Mouse (Mus musculus): ENCODE measurements around the gene Ube2l6.
"Not testable (repeated sequence)": the region's sequence is repeated elsewhere in the genome, so short reads cannot be mapped to it uniquely, and the experiment has no call there.

The Ube2l6 gene

DNA sequence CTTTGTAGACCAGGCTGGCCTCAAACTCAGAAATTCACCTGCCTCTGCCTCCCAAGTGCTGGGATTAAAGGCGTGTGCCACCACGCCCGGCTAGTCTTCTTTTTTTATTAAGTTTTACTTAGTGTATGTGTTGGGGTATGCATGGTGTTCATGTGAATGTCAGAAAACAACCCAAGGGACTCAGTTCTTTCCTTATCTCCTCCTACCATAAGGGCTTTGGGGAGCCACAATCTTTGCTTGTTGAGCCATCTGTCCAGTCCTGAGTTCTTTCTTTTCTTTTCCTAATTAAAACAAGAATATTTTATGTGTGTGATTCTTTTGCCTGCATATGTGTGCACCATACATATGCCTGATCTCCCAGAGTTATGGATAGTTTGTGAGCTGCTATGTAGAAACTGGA lies 5.5 kb upstream of the Ube2l6 start:
- DNase-seq (ENCODE audit: low spot score) = peak; percentile 42

DNA sequence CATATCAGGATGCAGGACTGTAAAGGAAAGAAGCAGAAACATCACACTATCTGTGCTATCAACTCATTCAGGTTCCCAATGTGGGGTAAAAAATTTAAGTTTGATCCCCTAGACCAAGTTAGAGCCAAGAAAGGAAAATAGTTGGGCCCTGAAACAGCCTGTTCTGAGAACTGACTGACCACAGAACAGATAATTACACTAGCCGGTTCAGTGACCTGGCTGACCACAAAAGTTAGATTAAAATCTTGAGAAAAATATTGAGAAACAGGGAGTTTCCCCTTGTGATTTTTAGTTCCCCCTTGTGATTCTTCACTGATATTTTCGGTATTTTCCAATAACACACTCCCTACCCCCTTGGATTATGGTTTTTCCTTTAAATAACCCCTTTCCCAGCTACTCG lies 4.8 kb upstream of the Ube2l6 start:
- DNase-seq (ENCODE audit: low spot score) = no peak

DNA sequence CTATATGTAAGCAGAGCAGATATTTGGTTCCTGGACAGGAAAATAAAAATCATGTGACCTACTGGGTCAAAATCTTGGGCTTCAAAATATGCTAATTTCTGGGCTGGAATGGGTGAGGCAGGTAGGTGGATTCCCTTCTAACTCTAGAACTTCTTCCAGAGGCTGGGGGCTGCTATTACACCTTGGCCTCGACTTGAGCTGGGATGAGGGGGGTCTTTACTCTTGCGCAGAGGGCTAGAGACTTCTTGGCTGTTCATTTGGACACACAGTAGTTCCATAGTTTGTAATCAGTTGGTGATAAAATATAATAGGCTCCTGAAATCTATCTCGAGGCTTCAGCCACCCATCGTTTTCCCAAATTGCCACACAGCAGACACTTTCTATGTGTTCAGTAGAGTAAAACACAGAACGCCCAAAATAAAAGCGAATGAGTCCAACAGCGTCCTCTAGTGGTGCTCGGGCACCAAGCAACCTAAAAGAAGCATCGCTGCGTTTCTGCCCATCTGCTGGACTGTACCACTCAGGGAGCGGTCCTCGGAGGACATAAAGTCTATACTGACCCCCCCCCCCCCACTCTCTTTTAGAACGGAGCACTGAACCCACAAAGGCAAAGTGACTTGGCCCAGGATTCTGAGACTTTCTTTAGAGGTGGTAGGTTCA lies 665 bp upstream of the Ube2l6 start:
- DNase-seq (ENCODE audit: low spot score) = peak; percentile 90

DNA sequence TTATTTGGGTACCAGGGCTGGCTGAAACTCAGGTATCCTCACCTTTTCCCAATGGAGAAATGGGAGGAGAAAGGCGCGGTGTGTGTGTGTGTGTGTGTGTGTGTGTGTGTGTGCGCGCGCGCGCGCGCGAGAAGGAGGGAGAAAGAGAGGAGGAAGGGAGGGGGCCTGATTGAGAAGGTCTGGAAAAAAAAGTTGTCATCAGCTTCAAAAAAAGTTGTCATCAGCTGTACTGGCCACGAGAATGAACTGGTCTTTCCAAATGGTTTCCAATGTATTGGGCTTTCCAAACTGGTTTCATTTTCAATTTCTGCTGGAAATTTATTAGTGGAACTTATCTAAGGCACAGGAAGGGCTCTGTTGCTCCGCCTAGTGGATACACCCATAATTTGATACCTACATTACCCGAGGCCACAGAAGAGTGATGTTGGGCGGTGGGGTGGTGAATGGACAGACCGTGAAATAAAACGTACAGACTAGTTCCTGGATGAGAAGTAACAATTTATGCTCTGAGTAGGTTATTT lies 473 bp downstream of the Ube2l6 start:
- DNase-seq (ENCODE audit: low spot score) = peak; percentile 87

DNA sequence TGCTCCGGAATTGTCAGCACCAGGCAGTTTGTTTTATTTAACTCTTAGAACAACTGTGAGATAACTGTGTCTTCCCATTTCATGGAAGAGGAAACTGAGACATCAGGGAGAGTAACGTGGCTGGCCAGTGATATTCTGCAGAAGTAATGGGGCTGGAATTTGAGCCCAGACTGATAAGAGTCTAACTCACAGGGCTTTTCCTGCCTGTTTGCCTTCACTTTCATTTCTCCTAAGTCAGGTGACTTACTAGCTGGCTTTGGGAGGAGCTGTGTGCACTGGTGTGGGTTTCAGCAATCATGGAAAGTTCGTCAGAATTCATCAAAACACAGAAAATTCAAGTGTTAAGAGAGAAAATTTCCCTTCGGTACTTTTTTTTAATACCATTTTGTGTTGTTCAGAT lies 1.7 kb downstream of the Ube2l6 start:
- DNase-seq (ENCODE audit: low spot score) = peak; percentile 59

DNA sequence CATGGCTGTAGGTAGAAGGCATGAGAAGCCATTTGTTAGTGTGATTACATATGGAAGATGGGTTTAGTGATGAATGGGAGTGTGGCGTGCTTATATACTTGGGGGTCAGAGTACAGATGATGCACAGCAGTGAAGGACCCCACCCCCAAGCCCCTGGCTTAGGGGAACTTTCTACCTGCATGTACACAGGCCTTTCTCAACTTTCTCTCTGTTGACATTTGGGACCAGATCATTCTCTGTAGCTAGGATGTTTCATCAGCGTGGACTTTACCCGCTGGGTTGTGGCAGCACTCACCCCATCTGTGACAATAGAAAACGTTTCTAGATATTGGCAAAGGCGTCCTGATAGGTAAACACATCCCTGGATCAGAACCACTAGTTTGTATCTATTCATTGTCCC lies 2.6 kb downstream of the Ube2l6 start:
- not testable (repeated sequence) for DNase-seq (ENCODE audit: low spot score)

DNA sequence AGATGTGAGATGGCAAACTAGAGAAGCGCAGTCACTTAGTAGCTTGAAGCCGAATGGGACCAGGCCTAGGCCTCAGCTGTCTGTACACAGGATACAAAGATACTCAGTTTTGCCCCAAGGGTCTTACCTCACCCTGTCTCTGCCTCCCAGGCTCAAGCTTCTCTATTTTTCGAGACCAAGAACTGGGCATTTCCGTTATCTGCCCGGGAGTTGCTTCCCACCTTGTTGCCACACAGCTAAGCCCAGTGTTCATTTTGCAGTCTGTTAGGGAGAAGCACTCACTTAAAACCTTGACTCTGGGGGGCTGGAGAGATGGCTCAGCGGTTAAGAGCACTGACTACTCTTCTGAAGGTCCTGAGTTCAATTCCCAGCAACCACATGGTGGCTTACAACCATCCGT lies 5.3 kb downstream of the Ube2l6 start:
- DNase-seq (ENCODE audit: low spot score) = no peak

DNA sequence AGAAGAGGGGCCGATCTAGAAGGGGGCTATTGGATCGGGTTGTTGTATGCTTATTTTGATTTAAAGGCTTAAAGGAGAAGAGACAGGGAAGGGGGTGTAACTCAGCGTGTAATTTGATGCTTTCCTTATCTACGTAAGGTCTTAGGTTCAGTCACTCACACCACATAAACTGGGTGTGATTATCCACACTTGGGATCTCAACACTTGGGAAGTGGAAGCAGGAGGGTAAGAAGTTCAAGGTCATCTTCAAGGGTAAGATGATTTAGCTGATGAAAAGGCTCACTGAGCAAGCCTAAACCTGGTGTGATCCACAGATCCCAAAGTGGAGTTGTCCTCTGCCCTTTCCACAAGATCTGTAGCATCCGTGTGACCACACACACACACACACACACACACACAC lies 7.9 kb downstream of the Ube2l6 start:
- no peak for DNase-seq (ENCODE audit: low spot score)

DNA sequence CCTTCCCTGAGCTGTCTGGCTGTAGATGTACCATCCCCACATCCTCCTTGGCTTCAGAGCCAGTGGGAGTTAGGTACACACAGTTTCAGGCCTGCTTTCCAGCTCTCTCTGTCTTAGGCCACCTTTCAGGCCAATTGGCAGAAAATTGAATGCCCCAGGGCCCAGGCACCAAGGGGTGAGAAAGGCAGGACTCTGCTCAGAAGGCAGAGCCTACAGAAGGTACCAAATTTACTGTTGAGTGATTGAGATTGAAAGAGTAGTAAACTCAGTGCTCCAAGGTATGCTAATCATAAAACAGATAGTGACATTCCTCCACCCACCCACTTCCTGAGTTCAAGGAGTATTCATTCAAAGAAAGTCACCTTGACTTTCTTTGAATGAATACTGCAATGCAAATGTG lies 10.7 kb downstream of the Ube2l6 start:
- DNase-seq (ENCODE audit: low spot score) = no peak

DNA sequence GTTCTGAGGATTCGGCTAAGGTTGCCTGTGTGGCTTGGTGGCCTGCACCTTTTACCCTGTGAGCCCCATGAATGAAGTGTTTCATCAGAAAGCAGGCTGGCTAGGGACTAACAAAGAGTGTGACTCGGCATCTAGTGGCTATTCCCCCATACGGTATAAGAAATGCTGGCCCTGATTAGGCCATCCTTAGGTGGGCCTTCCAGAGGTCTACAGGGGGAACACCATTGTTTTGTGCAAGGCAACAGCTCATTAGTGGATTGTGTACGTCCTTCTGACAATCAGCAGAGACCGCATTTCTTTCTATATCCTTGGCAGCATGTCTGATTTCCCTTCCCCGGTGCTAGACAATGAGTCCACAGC lies 11.9 kb downstream of the Ube2l6 start:
- DNase-seq (ENCODE audit: low spot score) = no peak

DNA sequence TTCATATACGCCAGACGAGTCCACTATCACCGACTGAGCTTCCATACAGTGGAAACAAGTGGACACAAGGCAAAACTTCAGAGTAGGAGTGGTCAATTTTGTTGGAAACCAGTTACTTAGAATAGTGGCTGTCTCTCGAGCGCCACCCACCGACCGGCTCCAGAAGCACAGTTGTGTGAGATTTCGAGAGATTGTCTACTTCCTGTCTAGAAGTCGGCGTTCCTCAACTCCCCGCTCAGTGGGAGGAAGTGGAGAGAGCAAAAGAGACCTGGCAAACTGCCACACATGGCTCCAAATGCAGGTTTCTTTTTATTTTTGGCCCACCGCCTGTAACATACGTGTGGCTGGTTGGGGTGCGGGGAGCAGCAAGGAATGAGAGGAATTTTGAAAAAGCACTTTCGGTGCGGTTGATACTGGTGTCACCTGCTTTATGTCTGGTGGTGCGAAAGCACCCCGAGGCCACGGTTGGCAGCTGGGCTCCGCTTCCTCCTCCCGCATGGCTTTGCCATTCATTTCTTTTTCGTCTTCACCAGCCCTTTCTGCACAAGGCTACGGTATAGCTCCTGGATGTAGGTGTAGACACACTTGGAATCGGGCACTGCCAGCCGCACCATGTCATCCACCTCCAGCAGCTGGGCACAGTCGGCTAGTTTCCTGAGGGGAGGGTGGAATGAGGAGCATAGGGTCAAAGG lies 12.4 kb downstream of the Ube2l6 start:
- DNase-seq (ENCODE audit: low spot score) = peak; percentile 75

DNA sequence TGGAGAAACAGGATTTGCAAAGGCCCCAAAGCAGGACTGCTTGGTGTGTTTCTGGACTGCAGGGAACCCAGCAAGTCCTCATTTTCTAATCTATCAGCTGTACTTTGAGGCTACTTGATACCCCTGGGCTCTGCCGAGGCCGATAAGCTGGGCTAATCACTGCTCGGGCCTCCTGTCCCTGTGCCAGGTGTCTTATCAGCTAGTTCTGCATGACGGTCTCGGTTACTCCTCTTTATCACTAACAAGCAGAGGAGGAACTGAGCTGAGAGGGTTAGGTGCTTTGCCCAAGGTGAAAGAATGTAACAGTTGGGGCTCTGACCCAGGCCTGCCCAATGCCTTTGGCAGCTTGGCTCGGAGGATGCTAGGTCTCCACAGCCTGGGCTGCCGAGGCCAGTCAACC lies 13.3 kb downstream of the Ube2l6 start:
- peak; percentile 92 for DNase-seq (ENCODE audit: low spot score)

DNA sequence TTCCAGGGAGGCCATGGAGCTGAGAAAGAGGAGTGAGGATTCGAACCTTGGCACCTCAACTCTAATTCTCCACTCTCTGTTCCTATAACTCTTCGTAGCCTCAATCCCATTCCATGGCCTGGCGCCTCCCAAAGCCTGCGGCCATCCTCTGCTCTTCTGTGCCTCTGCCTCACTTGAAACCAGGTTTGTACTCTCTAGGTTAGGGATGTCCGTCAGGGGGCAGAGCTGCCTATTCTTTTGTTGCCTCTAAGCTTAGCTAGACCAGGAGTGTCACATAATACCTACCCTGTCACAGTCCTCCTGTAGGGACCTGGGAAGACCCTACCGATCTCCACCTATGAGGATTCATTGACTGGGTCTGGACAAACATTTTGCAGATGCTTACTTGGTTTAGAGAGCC lies 14.0 kb downstream of the Ube2l6 start:
- peak; percentile 30 for DNase-seq (ENCODE audit: low spot score)

DNA sequence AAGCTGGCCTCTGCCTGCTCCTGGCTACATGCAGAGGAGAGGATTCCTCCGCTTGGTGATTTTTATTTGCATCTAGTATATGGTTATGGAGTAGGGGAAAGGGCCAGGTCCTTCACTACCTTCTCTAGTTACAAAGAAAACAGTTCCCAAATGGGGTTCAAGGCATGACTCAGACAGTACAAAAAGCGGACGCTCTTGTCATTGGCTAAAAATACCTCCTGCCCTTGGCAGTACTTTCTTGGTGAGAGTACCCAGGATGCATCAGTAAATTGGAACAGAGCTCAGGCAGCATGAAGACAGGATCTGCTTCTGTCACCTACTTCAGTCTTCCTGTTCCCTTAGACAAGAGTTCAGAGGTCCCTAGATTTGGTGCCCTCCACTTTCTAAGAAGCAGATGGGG lies 21.2 kb downstream of the Ube2l6 start:
- no peak for DNase-seq (ENCODE audit: low spot score)

DNA sequence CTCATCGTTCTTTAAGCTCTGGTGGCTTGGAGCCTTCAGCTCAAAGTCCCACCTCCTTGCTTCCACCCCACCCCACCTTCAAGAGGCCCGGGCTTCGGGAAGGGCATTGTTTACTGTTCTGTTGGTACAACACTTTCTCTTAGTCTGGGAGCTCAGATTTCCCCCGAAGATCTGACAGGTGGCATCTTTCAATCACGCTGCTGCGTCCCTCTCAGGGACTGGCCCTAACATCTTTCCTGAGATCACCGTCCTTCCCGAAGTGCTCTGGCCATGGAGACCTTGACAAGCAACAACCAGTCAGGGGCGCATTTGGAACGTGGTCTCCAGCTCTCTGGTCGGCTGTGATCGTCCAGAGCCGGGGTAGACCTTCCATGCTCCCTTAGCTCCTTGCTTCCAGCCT lies 23.9 kb downstream of the Ube2l6 start, which contains the start of gene Smtnl1:
Gene Smtnl1, minus strand, starts transcription at position 101 of the 400 bp plus-strand sequence.
- no peak for DNase-seq (ENCODE audit: low spot score)

DNA sequence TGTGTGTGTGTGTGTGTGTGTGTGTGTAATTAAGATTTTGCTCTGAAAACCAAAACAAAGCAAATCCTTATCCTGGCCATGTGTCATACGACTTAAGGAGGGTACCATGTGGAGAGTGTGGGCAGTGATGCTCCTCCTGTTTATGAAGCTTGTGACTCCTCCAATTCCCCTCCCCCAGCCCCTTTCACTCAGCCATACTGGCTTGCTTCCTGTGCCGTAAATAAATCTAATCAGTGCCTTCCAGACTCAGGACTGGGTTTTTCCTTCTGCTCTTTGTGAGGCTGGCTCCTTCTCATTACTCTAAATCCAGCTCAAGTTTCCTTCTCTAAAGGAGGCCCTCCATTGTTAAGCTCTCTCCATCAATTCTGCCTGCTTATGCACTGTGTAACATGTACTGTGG lies 24.6 kb downstream of the Ube2l6 start:
- no peak for DNase-seq (ENCODE audit: low spot score)

DNA sequence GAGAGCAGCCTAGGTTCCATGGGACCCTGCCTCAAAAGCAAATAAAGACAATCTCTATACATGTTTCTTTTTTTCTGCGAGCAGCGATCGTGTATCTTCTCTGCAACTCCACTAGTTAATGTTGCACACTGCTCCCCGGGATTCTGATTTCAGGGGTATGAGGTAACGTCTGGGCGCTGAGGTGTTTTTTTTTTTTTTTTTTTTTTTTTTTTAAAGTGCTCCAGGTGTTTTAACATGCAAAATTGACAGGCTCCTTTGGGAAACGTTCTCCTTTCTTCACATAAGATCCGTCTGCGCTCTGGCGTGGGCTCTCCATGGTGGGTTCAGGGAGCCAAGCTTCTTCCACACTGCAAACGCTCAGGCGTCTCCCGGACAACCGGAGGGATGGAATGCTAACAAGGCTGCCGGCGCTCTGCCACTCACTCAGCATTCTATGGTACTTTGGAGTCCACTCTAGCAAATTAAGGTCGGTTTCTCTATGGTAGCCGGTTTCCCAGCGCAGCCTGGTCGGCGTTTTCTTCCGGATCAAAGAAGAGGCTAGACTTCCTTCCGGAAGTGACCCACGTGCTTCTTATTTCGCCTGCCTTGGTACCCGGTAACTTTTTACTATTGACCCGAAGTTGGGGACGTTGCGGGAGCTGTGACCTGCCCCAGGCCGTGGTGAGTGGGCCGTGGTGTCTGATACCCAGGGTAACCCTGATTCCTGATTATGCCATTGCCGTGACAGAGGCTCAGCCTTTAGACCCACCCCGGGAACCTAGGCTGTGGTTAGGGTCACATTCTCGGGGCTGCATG lies 28.1 kb downstream of the Ube2l6 start, which contains the start of gene Timm10:
Gene Timm10, plus strand, starts transcription at position 510 of the 795 bp plus-strand sequence.
- peak; percentile 90 for DNase-seq (ENCODE audit: low spot score)

DNA sequence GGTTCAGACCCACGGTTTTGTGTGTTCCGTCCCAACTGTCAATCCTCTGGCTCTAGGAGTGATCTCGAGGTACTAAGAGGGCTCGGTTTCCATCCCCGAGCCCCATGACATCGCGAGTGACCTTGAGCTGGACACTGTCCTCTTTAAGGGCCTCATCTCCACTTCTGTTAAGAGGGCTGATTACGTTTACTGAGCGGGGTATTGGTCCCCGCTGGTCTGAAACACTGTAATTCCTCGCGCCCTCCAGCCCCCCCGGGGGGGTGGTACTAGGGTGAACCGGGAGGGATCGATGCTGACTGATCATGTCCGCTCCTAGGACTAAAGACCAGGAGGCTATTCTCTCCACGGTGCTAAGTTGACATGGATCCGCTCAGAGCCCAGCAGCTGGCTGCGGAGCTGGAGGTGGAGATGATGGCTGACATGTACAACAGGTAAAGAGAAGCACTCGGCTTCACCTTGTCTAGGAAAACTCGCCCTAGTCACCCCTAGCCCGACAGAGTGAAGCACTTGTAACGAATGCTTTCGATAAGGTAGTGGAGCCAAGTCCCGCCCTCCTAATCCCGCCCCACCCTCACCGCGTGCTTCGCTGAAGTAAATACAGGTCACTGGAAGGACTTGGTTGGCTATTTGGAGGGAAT lies 28.8 kb downstream of the Ube2l6 start:
- peak; percentile 79 for DNase-seq (ENCODE audit: low spot score)

DNA sequence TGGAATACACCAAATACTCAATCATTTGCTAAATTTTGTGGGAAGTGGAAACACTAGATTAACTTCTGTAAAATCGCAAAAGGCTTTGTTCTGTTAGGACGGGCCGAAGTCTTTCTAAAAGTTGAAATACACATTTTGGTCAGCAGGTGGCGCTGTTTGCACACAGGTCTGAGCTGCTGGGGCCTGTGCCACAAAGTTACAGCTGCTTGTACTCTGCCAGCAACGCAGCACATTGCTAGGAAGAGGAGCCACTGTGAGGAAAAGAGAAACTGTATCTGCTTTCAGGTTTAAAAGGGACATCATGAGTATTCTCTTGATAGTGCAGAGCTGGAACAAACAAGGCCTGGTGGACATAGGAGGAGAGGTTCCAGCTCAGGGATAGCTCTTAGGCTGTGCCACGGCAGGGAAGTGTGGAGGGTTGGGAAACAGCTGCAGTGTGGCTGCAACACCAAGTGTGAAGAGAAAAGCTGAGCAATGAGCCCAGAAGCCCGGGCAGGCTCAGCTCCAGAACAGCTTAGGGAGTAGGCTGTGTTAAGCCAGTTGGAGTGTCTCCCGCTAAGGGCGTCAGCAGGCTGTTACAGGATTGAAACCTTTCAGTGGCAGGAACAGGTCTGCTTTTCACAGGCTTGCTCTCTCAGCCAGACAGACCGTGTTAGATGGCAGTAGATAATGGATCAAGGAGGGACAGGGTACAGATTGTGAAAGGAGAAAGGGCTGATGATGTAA lies 33.2 kb downstream of the Ube2l6 start:
- DNase-seq (ENCODE audit: low spot score) = peak; percentile 89

DNA sequence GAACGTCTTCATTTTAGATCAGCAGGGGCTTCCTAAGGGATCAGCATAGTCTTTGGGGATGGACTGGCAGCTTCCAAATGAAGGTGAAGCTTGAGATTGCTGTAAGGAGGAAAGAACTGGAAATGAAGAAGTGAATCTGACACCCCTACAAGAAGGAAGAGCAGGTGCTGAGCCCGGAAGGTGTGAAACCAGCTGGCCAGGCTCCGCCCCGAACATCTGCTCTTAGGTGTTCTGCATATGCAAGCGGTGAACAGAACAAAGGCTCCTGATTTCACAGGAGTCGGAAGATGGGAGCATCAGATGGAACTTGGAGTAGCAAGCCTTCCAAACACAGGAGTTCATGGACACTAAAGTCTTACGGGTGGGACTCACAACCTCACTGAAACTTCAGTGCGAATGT lies 38.5 kb downstream of the Ube2l6 start:
- DNase-seq (ENCODE audit: low spot score) = no peak

DNA sequence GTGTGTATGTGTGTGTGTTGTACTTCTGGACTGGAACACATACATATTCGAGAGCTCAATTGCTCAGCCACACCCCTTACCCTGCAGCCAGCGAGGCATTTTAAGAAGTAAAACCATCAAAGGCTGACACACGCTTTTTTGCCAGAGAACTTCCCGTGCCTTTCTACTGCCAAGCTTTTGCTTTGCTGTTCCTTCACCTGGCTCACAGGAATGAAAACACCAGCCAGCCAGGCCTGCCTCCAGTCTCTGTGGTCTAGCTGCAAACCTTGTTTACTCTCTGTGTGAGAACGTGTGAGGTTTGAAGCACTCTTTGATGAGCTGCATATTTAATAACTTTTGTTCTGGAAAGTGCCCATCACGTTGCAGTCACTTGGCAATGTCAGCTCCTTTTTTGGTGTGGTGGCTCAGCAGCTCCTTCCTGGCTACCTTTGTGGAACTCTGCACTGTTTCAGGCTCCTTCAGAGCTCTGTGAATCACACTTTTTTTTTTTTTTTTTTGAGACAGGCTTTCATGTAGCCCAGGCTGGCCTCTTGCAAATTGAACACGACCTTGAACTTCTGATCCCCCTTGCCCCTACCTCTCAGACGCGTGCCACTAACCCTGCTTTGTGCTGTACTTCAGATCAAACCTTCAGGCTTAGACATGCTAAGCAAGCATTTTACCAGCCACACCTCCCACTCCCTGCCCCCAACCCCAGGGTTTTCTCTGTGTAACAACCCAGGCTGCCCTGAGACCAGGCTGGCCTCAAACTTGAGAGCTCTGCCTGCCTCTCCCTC lies 39.4 kb downstream of the Ube2l6 start:
- DNase-seq (ENCODE audit: low spot score) = no peak

All from c-Kit-positive CD71-positive TER-119-positive erythroid progenitor cells, embryonic 14.5 days (primary cell).